23 mouse cellular contexts compared by ENCODE assay signal in genomic region chr8:96429708-96430107, GRCm38 (mm10).
DNase-seq lines count a peak whose midpoint lies in the region; ATAC-seq and TF ChIP-seq lines count a peak whose summit lies in the region.
"Had no signal": no experiment of that assay in that cellular context is flagged by ENCODE, and none has a peak within 500 bp of the region (broad histone marks: within the 10 kb centered on the region; RNA-seq: fewer than 3 reads in every experiment).

No protein-coding gene starts in this region.

- TF ChIP-seq POLR2A in brain, embryonic 14.5 days (IDR thresholded peaks at IDR 0.05; ENCODE audit: borderline replicate concordance, extremely low read depth, insufficient read depth, insufficient read length, poor library complexity, severe bottlenecking), result no peak

- peak; percentile 60 for DNase-seq in forebrain, embryonic 14.5 days (ENCODE audit: low spot score)
- peak; percentile 63 for DNase-seq in hindbrain, postnatal 0 days (ENCODE audit: low spot score)
- DNase-seq in hindbrain, embryonic 11.5 days (ENCODE audit: low spot score), result no peak
- peak; percentile 71 for DNase-seq in midbrain, embryonic 14.5 days
- DNase-seq in brain, embryonic 14.5 days (ENCODE audit: low read depth), result peak; percentile 71
- no peak for DNase-seq in lung, postnatal 10 days
- DNase-seq: adrenal gland, postnatal 36 days; B cell, adult 2 months; cerebellum, adult 8-10 months; embryo, embryonic 11 days; gastrocnemius, adult 2 months; heart, postnatal 10 days; kidney, adult 11 months; kidney, postnatal 10 days; thymus, adult 18-20 months; thymus, postnatal 4 days had no signal

- no peak for ATAC-seq in forebrain, embryonic 14.5 days
- no peak for ATAC-seq in forebrain, embryonic 12.5 days (ENCODE audit: low FRiP score)
- ATAC-seq in hindbrain, postnatal 0 days, result no peak
- ATAC-seq in hindbrain, embryonic 11.5 days (ENCODE audit: low FRiP score), result no peak
- peak; percentile 37; the same call in 1 of the 2 replicates for ATAC-seq in midbrain, embryonic 14.5 days (ENCODE audit: low FRiP score, low TSS enrichment)
- no peak for ATAC-seq in midbrain, embryonic 13.5 days
- ATAC-seq: forebrain, embryonic 13.5 days had no signal

- H3K9me3 ChIP-seq in forebrain, embryonic 14.5 days (replicated peaks; ENCODE audit: control insufficient read depth, low read length), result no peaks in the 10 kb centered on the region
- no peaks in the 10 kb centered on the region for H3K9me3 ChIP-seq in forebrain, embryonic 12.5 days
- H3K9me3 ChIP-seq in hindbrain, postnatal 0 days (ENCODE audit: low read length), result no peaks in the 10 kb centered on the region
- no peaks in the 10 kb centered on the region for H3K9me3 ChIP-seq in hindbrain, embryonic 11.5 days (ENCODE audit: control insufficient read depth, low read length)
- no peaks in the 10 kb centered on the region for H3K9me3 ChIP-seq in midbrain, embryonic 14.5 days (ENCODE audit: control insufficient read depth, low read length)
- H3K9me3 ChIP-seq in midbrain, embryonic 13.5 days, result no peaks in the 10 kb centered on the region
- H3K9me3 ChIP-seq: forebrain, embryonic 13.5 days; heart, embryonic 10.5 days; limb, embryonic 15.5 days; liver, embryonic 15.5 days; midbrain, embryonic 12.5 days had no signal

- H3K4me2 ChIP-seq in forebrain, embryonic 14.5 days (ENCODE audit: low read length), result no peak overlapping the region
- H3K4me2 ChIP-seq in forebrain, embryonic 12.5 days, result no peak overlapping the region
- H3K4me2 ChIP-seq in hindbrain, postnatal 0 days (ENCODE audit: low read depth, low read length), result no peak overlapping the region
- H3K4me2 ChIP-seq in hindbrain, embryonic 11.5 days (replicated peaks; ENCODE audit: low read depth, low read length), result no peak overlapping the region
- H3K4me2 ChIP-seq in midbrain, embryonic 14.5 days (ENCODE audit: low read length), result no peak overlapping the region
- no peak overlapping the region for H3K4me2 ChIP-seq in midbrain, embryonic 13.5 days (replicated peaks)
- H3K4me2 ChIP-seq: forebrain, embryonic 13.5 days; limb, embryonic 15.5 days; liver, embryonic 15.5 days; midbrain, embryonic 12.5 days had no signal

- H3K27ac ChIP-seq in forebrain, embryonic 14.5 days (ENCODE audit: low read depth, low read length), result no peak overlapping the region
- H3K27ac ChIP-seq in forebrain, embryonic 12.5 days, result no peak overlapping the region
- H3K27ac ChIP-seq in hindbrain, postnatal 0 days, result no peak overlapping the region
- no peak overlapping the region for H3K27ac ChIP-seq in hindbrain, embryonic 11.5 days (ENCODE audit: low read depth, low read length)
- H3K27ac ChIP-seq in midbrain, embryonic 14.5 days (replicated peaks; ENCODE audit: low read depth, low read length), result no peak overlapping the region
- H3K27ac ChIP-seq in midbrain, embryonic 13.5 days, result no peak overlapping the region
- H3K27ac ChIP-seq: forebrain, embryonic 13.5 days; gastrocnemius, adult 2 months; heart, embryonic 10.5 days; limb, embryonic 15.5 days; liver, embryonic 15.5 days; midbrain, embryonic 12.5 days had no signal

- 41% methylated on average over 1 of the region's 1 CpGs for WGBS in forebrain, embryonic 14.5 days
- 47% methylated on average over 1 of the region's 1 CpGs for WGBS in forebrain, embryonic 12.5 days
- WGBS in hindbrain, postnatal 0 days, result 54% methylated on average over 1 of the region's 1 CpGs
- 55% methylated on average over 1 of the region's 1 CpGs for WGBS in hindbrain, embryonic 11.5 days
- WGBS in midbrain, embryonic 14.5 days, result 41% methylated on average over 1 of the region's 1 CpGs
- WGBS in midbrain, embryonic 13.5 days, result 42% methylated on average over 1 of the region's 1 CpGs

- H3K4me3 ChIP-seq in forebrain, embryonic 14.5 days (ENCODE audit: low read depth, low read length), result no peak overlapping the region
- H3K4me3 ChIP-seq in forebrain, embryonic 12.5 days (replicated peaks), result no peak overlapping the region
- no peak overlapping the region for H3K4me3 ChIP-seq in hindbrain, postnatal 0 days (ENCODE audit: low read length)
- H3K4me3 ChIP-seq in hindbrain, embryonic 11.5 days (ENCODE audit: low read depth, low read length), result no peak overlapping the region
- H3K4me3 ChIP-seq in midbrain, embryonic 14.5 days (replicated peaks; ENCODE audit: low read depth, low read length), result no peak overlapping the region
- no peak overlapping the region for H3K4me3 ChIP-seq in midbrain, embryonic 13.5 days (replicated peaks)
- H3K4me3 ChIP-seq: forebrain, embryonic 13.5 days; gastrocnemius, adult 2 months; heart, embryonic 10.5 days; limb, embryonic 15.5 days; liver, embryonic 15.5 days; midbrain, embryonic 12.5 days had no signal

- peak; percentile 59 for TF ChIP-seq CTCF in hindbrain, postnatal 0 days (IDR thresholded peaks at IDR 0.05; ENCODE audit: low read depth)
- peak; percentile 44; the same call in 1 of the 2 replicates for TF ChIP-seq CTCF in brain, embryonic 14.5 days (IDR thresholded peaks at IDR 0.05; ENCODE audit: borderline replicate concordance, extremely low read depth, insufficient read depth, insufficient read length)

- H3K4me1 ChIP-seq in forebrain, embryonic 14.5 days (ENCODE audit: control insufficient read depth, insufficient read depth, low read length), result no peaks in the 10 kb centered on the region
- H3K4me1 ChIP-seq in forebrain, embryonic 12.5 days, result no peaks in the 10 kb centered on the region
- no peaks in the 10 kb centered on the region for H3K4me1 ChIP-seq in hindbrain, postnatal 0 days (ENCODE audit: insufficient read depth, low read length)
- H3K4me1 ChIP-seq in hindbrain, embryonic 11.5 days (replicated peaks; ENCODE audit: control insufficient read depth, insufficient read depth, low read length), result no peaks in the 10 kb centered on the region
- H3K4me1 ChIP-seq in midbrain, embryonic 14.5 days (ENCODE audit: control insufficient read depth, insufficient read depth, low read length), result no peaks in the 10 kb centered on the region
- no peaks in the 10 kb centered on the region for H3K4me1 ChIP-seq in midbrain, embryonic 13.5 days (replicated peaks)
- H3K4me1 ChIP-seq: forebrain, embryonic 13.5 days; heart, embryonic 10.5 days; limb, embryonic 15.5 days; liver, embryonic 15.5 days; midbrain, embryonic 12.5 days had no signal

- no peaks in the 10 kb centered on the region for H3K27me3 ChIP-seq in forebrain, embryonic 14.5 days (replicated peaks; ENCODE audit: control insufficient read depth, insufficient read depth, low read length)
- no peaks in the 10 kb centered on the region for H3K27me3 ChIP-seq in forebrain, embryonic 12.5 days
- H3K27me3 ChIP-seq in hindbrain, postnatal 0 days (ENCODE audit: insufficient read depth, low read length), result no peaks in the 10 kb centered on the region
- no peaks in the 10 kb centered on the region for H3K27me3 ChIP-seq in hindbrain, embryonic 11.5 days (ENCODE audit: control insufficient read depth, insufficient read depth, low read length)
- no peaks in the 10 kb centered on the region for H3K27me3 ChIP-seq in midbrain, embryonic 14.5 days (ENCODE audit: control insufficient read depth, insufficient read depth, low read length)
- no peaks in the 10 kb centered on the region for H3K27me3 ChIP-seq in midbrain, embryonic 13.5 days
- H3K27me3 ChIP-seq: forebrain, embryonic 13.5 days; limb, embryonic 15.5 days; liver, embryonic 15.5 days; midbrain, embryonic 12.5 days had no signal

- no peak overlapping the region for H3K9ac ChIP-seq in forebrain, embryonic 14.5 days (ENCODE audit: low read length)
- H3K9ac ChIP-seq in forebrain, embryonic 12.5 days, result no peak overlapping the region
- no peak overlapping the region for H3K9ac ChIP-seq in hindbrain, postnatal 0 days (replicated peaks; ENCODE audit: low read length)
- no peak overlapping the region for H3K9ac ChIP-seq in hindbrain, embryonic 11.5 days (ENCODE audit: low read depth, low read length)
- H3K9ac ChIP-seq in midbrain, embryonic 14.5 days (replicated peaks; ENCODE audit: low read length), result no peak overlapping the region
- H3K9ac ChIP-seq in midbrain, embryonic 13.5 days (replicated peaks), result no peak overlapping the region
- H3K9ac ChIP-seq: forebrain, embryonic 13.5 days; limb, embryonic 15.5 days; liver, embryonic 15.5 days; midbrain, embryonic 12.5 days had no signal

- H3K36me3 ChIP-seq in forebrain, embryonic 14.5 days (ENCODE audit: control insufficient read depth, insufficient read depth, low read length), result no peaks in the 10 kb centered on the region
- H3K36me3 ChIP-seq in forebrain, embryonic 12.5 days (replicated peaks), result no peaks in the 10 kb centered on the region
- no peaks in the 10 kb centered on the region for H3K36me3 ChIP-seq in hindbrain, postnatal 0 days (ENCODE audit: insufficient read depth, low read length)
- H3K36me3 ChIP-seq in hindbrain, embryonic 11.5 days (ENCODE audit: control insufficient read depth, insufficient read depth, low read length), result no peaks in the 10 kb centered on the region
- H3K36me3 ChIP-seq in midbrain, embryonic 14.5 days (ENCODE audit: control insufficient read depth, insufficient read depth, low read length), result no peaks in the 10 kb centered on the region
- H3K36me3 ChIP-seq in midbrain, embryonic 13.5 days, result no peaks in the 10 kb centered on the region
- H3K36me3 ChIP-seq: heart, embryonic 10.5 days; limb, embryonic 15.5 days; liver, embryonic 15.5 days; midbrain, embryonic 12.5 days had no signal

Comparison
In these comparisons a context has a peak if more than half of its experiments do, and no peak if none do; other contexts are left out.
1. DNase-seq: peak in forebrain, embryonic 14.5 days (single experiment), hindbrain, postnatal 0 days (single experiment), midbrain, embryonic 14.5 days (single experiment) and brain, embryonic 14.5 days (single experiment); none in hindbrain, embryonic 11.5 days (single experiment) and lung, postnatal 10 days (single experiment).